Mouse (Mus musculus) bone marrow, adult 2 months (tissue): ENCODE data around the gene Eva1b.

Experiments used
- CTCF ChIP-seq: fragments of 200-500 bp; IDR thresholded peaks from 2 replicates; pipeline ENCODE4 v1.5.1; 2011; ENCODE audit warnings: low read length, control low read depth; ENCODE audit not compliant: control insufficient read depth, insufficient read depth
- POLR2A ChIP-seq: fragments of 200-500 bp; IDR thresholded peaks from 2 replicates; pipeline ENCODE4 v1.6.1; 2011; ENCODE audit warnings: low read depth, mild to moderate bottlenecking, control low read depth, low read length, borderline replicate concordance; ENCODE audit not compliant: control insufficient read depth

- TF ChIP-seq POLR2A (no peak), CTCF (no peak)
Observed at GRCm38 (mm10) chr4:126163685-126164084, 16.1 kb downstream of the Eva1b start.
